Mouse (Mus musculus) brain, embryonic 14.5 days (tissue): ENCODE results near the gene Smim27. TPM values are rescaled to one million over a fixed set of nuclear protein-coding genes. Genes with fewer than 3 reads are reported as not detected.
"Not testable (repeated sequence)": the region's sequence is repeated elsewhere in the genome, so short reads cannot be mapped to it uniquely, and the experiment has no call there.

ENCODE experiments used
- DNase-seq: peaks from one replicate; pipeline ENCODE4 v3.0.0-alpha.2; 2011; ENCODE audit warnings: low read depth
- CTCF ChIP-seq: fragments of 200-500 bp; IDR thresholded peaks from 2 replicates; pipeline ENCODE4 v1.5.1; 2012; ENCODE audit warnings: inconsistent platforms, mild to moderate bottlenecking, moderate library complexity, borderline replicate concordance; ENCODE audit not compliant: insufficient read depth, insufficient read length; ENCODE audit errors: extremely low read depth
- POLR2A ChIP-seq: fragments of 200-500 bp; IDR thresholded peaks from 2 replicates; pipeline ENCODE4 v1.6.1; 2012; ENCODE audit warnings: mild to moderate bottlenecking, inconsistent platforms, borderline replicate concordance; ENCODE audit not compliant: poor library complexity, insufficient read depth, insufficient read length, severe bottlenecking; ENCODE audit errors: extremely low read depth
- polyA plus RNA-seq: library from polyadenylated mRNA; depleted of rRNA; stranded (reverse); fragments of >200 nt; gene quantifications from 2 replicates; pipeline ENCODE4 v1.2.3, GENCODE M21; 2012

Smim27 gene
- polyA plus RNA-seq, 1 experiment = 4.4 TPM

DNA sequence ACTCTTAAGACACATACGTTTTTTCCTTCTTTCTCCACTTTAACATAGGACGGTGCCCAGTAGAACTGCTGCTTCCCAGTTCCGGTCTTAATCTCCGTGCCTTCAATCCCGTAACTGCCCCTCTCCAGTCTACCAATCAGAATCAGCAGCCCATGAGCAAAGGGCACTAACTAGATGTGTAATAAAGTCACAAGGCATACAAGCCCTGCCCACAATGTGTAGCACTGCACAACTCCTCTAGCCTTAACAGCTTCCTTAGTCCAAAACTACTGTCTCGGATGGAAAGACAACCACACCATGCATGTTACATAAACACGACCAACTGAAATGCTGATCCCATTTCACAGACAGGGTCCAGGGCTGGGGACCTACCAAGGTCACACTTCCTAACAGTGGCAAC is 1.7 kb upstream of the Smim27 start:
- TF ChIP-seq CTCF (no peak), POLR2A (no peak)
- DNase-seq = no peak

DNA sequence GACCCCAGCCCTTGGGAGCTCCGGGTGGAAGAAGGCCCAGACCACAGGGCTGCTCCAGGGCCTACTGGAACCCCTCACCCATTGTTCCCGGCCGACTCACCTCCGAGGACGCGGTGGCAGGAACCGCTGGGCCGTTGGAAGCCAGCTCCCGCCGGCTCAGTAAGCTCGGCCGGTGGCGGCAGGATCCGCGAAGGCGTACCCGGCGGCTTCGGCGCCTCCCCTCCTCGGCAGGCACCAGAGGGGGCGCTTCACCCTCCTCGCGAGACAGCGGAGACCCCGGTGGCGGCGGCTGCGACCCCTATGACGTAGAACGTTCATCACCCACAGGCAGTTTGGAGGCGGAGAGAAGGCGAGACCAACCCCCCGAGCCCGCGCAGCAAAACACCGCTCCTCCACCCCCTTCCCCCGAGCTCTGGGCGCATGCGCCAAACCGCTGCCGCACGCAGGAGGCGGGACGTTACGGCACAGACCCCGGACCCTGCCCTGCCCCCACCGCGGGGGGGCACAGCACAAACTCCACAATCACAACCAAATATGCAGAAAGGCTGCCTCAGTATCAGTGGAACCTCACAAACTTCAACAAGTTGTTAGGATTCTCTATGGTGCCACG is 1.1 kb upstream of the Smim27 start:
- TF ChIP-seq CTCF (peak; percentile 22; the same call in 1 of the 2 replicates), POLR2A (no peak)
- DNase-seq = peak; percentile 98

DNA sequence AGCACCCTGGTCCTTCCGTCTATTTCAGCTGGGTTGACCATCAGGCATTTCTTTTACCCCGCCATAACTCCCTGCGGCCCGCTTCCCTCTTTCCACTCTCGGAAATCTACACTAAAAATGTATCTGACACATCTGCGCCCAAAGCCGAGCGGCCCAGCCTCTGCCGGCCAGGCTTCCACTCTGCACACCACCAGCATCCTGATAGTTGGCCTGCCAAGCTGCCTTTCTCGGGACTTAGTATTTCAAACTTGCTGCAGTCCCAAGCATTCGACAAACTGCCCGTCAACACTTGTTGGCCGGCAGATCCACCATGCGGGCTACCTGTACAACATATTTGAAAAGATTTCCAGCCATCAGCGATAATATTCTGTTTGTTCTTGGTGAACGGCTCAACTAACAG is 544 bp upstream of the Smim27 start:
- no peak for DNase-seq
- TF ChIP-seq POLR2A = no peak
- TF ChIP-seq CTCF = no peak

DNA sequence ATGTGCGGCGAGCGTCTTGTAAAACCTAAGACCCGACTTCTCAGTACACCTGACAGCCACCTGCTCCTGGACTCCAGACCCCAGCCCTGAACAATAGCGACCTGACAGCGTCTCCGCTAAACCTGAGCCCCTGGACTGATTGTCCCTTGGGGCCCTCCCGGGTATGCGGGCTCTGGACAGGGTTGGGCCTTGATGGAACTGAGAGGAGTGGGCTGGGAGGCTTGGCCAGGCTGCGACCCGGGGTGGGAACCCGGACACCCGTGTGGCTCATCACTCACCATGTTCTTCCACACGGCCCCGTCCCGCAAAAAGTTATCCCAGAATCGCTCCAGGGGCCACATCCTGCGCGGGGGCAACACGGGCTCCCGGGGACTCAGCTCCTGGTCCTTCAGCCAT is 9.5 kb downstream of the Smim27 start:
- TF ChIP-seq CTCF (no peak), POLR2A (no peak)
- DNase-seq = peak; percentile 8

DNA sequence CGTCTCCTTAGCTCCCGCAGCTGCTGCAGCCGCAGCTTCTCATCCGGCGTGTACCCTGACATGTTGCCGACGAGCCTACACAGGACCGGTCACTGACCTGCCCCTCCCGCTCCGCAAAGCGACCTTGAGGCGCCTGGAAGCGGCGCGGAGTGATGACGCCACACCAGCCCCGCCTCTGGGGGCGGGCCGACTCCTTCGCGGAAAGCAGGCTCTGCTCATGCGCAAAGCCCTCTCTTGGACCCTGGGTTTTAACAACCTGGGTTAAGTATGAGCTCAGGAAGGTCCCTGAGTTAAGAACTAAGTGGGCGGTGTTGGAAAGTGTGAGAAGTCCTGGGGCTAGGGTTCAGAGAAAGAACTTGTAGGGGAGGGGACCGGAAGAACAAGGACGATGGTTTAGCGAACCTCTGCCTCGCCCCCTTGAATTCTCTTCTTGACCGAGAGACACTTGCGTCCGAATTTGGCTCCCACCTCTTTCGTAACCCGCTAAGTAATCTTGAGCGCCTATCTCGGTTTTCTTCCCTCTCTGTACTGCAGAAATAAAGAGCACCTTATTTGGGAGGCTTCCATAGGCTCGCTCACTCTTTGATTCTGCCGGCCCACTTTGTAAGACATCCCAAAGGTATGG is 10.0 kb downstream of the Smim27 start, which contains the start of gene Ndufb6:
Ndufb6 (minus strand) TSS at position 146 of the 625 bp plus-strand sequence.
- DNase-seq = peak; percentile 97
- no peak for TF ChIP-seq CTCF
- peak; percentile 60; the same call in 1 of the 2 replicates for TF ChIP-seq POLR2A

DNA sequence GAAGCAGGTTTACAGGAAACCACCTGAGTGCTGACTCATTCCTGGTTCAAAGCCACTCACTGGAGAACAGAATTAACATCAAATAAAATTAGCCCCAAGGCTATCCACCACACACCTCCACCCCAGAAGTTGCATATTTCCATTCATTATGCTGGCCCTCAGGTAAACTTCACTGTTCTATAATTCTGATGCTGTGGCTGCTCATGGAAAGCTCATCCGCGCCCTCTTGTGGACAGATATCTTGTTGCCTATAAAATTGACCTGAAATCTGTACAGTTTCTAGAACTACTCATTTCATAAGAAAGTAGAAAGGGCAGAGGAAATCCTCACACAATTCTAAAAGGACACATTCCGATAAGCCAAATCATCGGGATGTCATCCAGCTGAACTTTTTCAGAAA is 16.2 kb downstream of the Smim27 start:
- DNase-seq = peak; percentile 77
- peak; percentile 65; the same call in 1 of the 2 replicates for TF ChIP-seq CTCF
- TF ChIP-seq POLR2A = no peak

DNA sequence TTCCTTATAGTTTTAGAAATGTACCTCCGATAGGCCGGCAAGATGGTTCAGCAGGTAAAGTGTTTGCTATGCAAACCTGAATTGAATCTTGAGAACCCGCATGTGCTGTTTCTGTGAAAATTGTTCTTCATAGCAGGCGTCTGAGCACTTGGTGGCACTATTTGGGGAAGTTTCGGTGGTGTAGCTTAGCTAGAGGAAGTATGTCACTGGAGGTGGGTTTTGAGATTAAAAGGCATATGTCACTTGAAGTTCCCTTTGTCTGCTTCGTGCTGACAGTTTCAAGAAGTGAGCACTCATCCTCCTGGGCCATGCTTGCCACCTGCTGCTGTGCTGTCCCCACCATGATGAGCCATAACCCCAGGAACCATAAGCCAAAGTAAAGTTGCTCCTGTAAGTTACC is 18.0 kb downstream of the Smim27 start:
- DNase-seq = no peak
- TF ChIP-seq POLR2A (no peak), CTCF (no peak)

DNA sequence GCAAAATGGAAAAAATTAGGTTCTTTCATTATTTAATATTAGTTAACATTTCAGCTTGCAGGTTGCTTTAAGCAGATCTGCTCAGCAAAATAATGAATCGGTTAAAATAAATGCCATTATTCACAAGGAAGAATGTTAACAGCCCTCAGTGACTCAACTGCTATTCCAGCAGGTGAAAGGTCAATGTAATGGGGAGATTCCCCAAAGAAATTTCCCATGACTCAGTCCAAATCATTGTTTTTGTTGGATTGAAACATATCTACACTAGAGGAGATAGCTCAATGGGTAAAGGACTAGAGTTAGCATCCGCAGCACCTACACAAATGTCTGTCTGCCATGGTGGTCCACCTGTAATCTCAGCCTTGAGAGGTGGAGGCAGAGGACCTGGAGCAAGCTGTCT is 19.7 kb downstream of the Smim27 start:
- TF ChIP-seq POLR2A (no peak), CTCF (no peak)
- DNase-seq = no peak

DNA sequence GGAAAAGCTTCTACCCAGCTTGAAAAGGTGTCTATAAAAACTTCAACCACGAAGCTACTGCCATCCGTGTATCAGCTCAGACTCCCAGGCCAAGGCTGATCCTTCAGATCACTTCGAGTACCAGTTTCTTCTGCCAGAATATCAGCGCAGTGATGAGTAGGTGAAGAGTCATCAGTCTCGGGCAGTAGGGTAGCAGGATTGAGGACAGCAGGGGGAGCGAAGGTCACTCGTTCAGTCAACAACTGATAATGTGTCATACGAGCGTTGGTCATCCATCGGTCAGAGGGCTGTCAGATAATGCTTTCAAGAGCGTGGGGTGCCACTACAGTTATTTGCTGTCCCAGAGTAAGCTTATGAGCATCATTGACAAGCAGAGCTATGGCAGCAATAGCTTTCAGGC is 22.1 kb downstream of the Smim27 start:
- not testable (repeated sequence) for DNase-seq

DNA sequence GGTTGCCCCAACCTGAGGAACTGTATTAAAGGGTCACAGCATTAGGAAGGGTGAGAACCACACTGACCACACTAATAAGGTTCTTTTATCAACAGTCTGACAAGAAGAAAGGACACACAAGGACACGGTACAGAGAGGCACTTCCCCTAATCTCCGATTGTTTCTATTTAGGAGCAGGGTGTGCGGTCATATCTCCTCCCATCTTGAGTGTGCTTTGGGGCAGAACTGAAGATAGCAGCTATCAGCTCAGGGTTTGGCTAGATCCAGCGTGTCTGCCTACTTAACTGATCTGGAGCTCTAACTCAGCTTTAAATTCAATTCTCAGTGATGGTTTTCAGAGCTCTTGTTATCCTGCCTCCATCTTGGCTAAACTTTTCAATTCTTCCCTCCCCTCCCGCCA is 29.8 kb downstream of the Smim27 start:
- DNase-seq = no peak
- TF ChIP-seq CTCF = no peak
- no peak for TF ChIP-seq POLR2A

DNA sequence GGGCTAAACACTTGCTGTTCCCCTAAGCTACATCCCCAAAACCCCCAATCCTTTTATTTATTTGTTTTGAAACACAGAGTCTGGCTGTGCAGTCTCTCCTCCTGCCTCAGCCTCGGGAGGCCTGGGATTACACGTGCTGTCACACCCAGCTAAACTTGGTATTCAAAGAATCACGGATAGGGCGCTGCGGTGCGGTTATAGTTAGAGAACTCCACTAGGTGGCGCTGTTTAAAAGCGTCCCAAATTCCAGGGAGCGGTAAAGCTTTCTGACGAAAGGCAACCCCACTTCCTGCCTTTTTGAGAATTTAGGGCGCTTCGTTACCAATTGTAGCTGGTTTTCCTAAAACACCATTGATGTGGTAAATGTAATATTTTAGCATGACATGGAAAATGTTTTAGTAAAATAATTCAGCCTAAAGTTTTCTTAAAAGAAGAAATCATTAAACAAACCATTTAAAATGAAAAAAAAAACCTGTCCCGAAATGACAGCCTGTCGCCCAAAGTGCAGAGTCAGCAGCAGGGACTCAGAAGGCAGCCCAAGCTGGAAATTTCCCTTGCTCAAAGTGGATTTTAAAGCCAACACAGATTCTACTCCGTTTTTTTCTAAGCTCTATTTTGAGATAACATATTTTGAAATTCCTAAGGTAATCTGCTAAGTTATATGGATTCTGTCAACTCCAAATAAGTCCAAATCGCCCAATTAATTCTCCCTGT is 31.9 kb downstream of the Smim27 start:
- TF ChIP-seq CTCF = peak; percentile 87
- TF ChIP-seq POLR2A = no peak
- DNase-seq = peak; percentile 87
